In the genomic region with DNA sequence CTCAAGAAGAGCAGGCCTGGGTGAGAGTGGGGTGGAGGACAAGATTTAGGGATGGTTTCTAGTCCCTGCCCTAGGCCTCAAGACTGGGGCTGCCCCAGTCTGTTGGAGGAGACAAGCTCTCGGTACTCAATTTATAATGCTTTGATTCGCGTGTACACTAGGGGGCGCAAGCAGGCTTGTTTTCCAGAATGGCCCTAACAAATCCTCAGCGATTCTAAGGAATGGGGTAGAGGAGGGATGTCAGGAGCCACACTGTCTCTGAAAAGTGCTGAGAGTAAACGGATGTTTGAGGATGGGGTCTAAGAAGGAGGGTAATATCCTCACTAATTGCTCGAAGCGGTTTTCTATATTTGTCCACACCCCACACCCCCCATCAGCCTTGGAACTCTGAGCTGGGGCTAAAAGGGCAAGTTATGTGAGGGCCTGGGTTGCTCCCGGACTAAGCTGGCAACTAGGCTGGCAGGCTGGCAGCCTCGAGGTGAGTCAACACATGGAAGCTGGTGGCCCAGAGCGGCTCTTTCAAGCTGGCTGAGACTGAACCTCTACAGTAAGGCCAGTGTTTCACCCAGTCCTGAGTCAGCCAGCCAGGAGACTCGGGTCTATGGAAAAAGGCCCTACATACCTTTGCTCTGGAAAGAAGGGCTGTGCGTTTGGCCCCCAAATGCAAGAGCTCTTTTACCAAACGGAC, we compare ENCODE assay signal across 9 mouse cellular contexts.
DNase-seq lines count a peak whose midpoint lies in the region; ATAC-seq and TF ChIP-seq lines count a peak whose summit lies in the region.
"Had no signal": no experiment of that assay in that cellular context is flagged by ENCODE, and none has a peak within 500 bp of the region (broad histone marks: within the 10 kb centered on the region; RNA-seq: fewer than 3 reads in every experiment).

No protein-coding gene starts in this region.

- no peak for TF ChIP-seq POLR2A in testis, adult 2 months (IDR thresholded peaks at IDR 0.05; ENCODE audit: control insufficient read depth, low read depth, low read length)

- no peak overlapping the region for H3K4me3 ChIP-seq in forebrain, embryonic 11.5 days (ENCODE audit: low read depth, low read length)
- no peak overlapping the region for H3K4me3 ChIP-seq in heart, postnatal 0 days (ENCODE audit: low read depth, low read length)
- H3K4me3 ChIP-seq in liver, embryonic 14.5 days (ENCODE audit: insufficient read depth in 1 of 2, low read depth in 2 of 2, low read length in 2 of 2), result no peak overlapping the region
- no peak overlapping the region for H3K4me3 ChIP-seq in neural tube, embryonic 13.5 days
- peak overlapping the region; percentile 59 for H3K4me3 ChIP-seq in testis, adult 2 months (ENCODE audit: control insufficient read depth, low read depth, low read length)
- H3K4me3 ChIP-seq: heart, embryonic 13.5 days had no signal

- peak; percentile 91 for TF ChIP-seq CTCF in heart, postnatal 0 days (IDR thresholded peaks at IDR 0.05; ENCODE audit: low read depth)
- peak; percentile 80 for TF ChIP-seq CTCF in liver, embryonic 14.5 days (IDR thresholded peaks at IDR 0.05; ENCODE audit: low read depth)
- peak; percentile 65; the same call in 1 of the 2 replicates for TF ChIP-seq CTCF in testis, adult 2 months (IDR thresholded peaks at IDR 0.05; ENCODE audit: control insufficient read depth, insufficient read depth, insufficient replicate concordance, low read depth, low read length)

- peak; percentile 26 to 50 for DNase-seq in CD8-positive naive resting alpha-beta T cell, adult 2 months (ENCODE audit: low read depth in 2 of 2, low spot score in 2 of 2)
- peak; percentile 71 for DNase-seq in c-Kit-positive CD71-negative TER-119-negative erythroid progenitor cells, embryonic 14.5 days (ENCODE audit: low read depth)
- peak; percentile 92 for DNase-seq in forebrain, embryonic 11.5 days (ENCODE audit: low spot score)
- peak; percentile 83 for DNase-seq in heart, postnatal 0 days (ENCODE audit: low spot score)
- DNase-seq in kidney, postnatal 36 days, result peak; percentile 85 to 91
- DNase-seq in liver, embryonic 14.5 days (ENCODE audit: low read depth in 3 of 3, low spot score in 3 of 3), result peak; percentile 34 to 41 (median 40)

- H3K9ac ChIP-seq in forebrain, embryonic 11.5 days (ENCODE audit: low read length), result no peak overlapping the region
- no peak overlapping the region for H3K9ac ChIP-seq in heart, postnatal 0 days (replicated peaks; ENCODE audit: low read depth, low read length)
- no peak overlapping the region for H3K9ac ChIP-seq in liver, embryonic 14.5 days (replicated peaks)
- H3K9ac ChIP-seq in neural tube, embryonic 13.5 days, result no peak overlapping the region
- H3K9ac ChIP-seq: heart, embryonic 13.5 days had no signal

- H3K36me3 ChIP-seq in forebrain, embryonic 11.5 days (ENCODE audit: control insufficient read depth, insufficient read depth, low read length), result no peaks in the 10 kb centered on the region
- H3K36me3 ChIP-seq in heart, postnatal 0 days (replicated peaks; ENCODE audit: control insufficient read depth, insufficient read depth, low read length), result no peaks in the 10 kb centered on the region
- H3K36me3 ChIP-seq in liver, embryonic 14.5 days (replicated peaks; ENCODE audit: control insufficient read depth, insufficient read depth, low read depth), result no peaks in the 10 kb centered on the region
- H3K36me3 ChIP-seq in neural tube, embryonic 13.5 days, result no peaks in the 10 kb centered on the region
- no peaks in the 10 kb centered on the region for H3K36me3 ChIP-seq in testis, adult 2 months (ENCODE audit: control insufficient read depth, insufficient read depth, low read length)
- H3K36me3 ChIP-seq: heart, embryonic 13.5 days had no signal

- no peaks in the 10 kb centered on the region for H3K4me1 ChIP-seq in forebrain, embryonic 11.5 days (replicated peaks; ENCODE audit: control insufficient read depth, insufficient read depth, low read length)
- no peaks in the 10 kb centered on the region for H3K4me1 ChIP-seq in heart, postnatal 0 days (ENCODE audit: control insufficient read depth, insufficient read depth)
- H3K4me1 ChIP-seq in liver, embryonic 14.5 days (replicated peaks; ENCODE audit: control insufficient read depth in 2 of 2, insufficient read depth in 2 of 2, low read length in 1 of 2), result peaks cover 0 to 5% of the 10 kb centered on the region in 2 experiments; a peak in 1 of 4 replicates
- H3K4me1 ChIP-seq in neural tube, embryonic 13.5 days (replicated peaks), result peaks cover 7% of the 10 kb centered on the region; the same call in 1 of the 2 replicates
- H3K4me1 ChIP-seq in testis, adult 2 months (ENCODE audit: control insufficient read depth, insufficient read depth, low read length), result peaks cover 7% of the 10 kb centered on the region

- H3K27me3 ChIP-seq in forebrain, embryonic 11.5 days (ENCODE audit: control insufficient read depth, insufficient read depth, low read length), result no peaks in the 10 kb centered on the region
- no peaks in the 10 kb centered on the region for H3K27me3 ChIP-seq in heart, postnatal 0 days (ENCODE audit: control insufficient read depth, insufficient read depth, low read length)
- H3K27me3 ChIP-seq in liver, embryonic 14.5 days (ENCODE audit: control insufficient read depth, insufficient read depth, low read length), result no peaks in the 10 kb centered on the region
- H3K27me3 ChIP-seq in neural tube, embryonic 13.5 days, result no peaks in the 10 kb centered on the region
- no peaks in the 10 kb centered on the region for H3K27me3 ChIP-seq in testis, adult 2 months (ENCODE audit: control insufficient read depth, insufficient read depth, low read length)

- H3K9me3 ChIP-seq in forebrain, embryonic 11.5 days (ENCODE audit: control insufficient read depth, low read length), result no peaks in the 10 kb centered on the region
- H3K9me3 ChIP-seq in heart, postnatal 0 days (replicated peaks; ENCODE audit: control insufficient read depth, low read length), result no peaks in the 10 kb centered on the region
- no peaks in the 10 kb centered on the region for H3K9me3 ChIP-seq in liver, embryonic 14.5 days (ENCODE audit: control insufficient read depth, low read length)
- no peaks in the 10 kb centered on the region for H3K9me3 ChIP-seq in neural tube, embryonic 13.5 days
- H3K9me3 ChIP-seq: heart, embryonic 13.5 days had no signal

- WGBS in forebrain, embryonic 11.5 days, result 37% methylated on average over 14 of the region's 14 CpGs
- 23% methylated on average over 14 of the region's 14 CpGs for WGBS in heart, postnatal 0 days
- WGBS in liver, embryonic 14.5 days (ENCODE audit: insufficient replicate concordance), result 30% methylated on average over 14 of the region's 14 CpGs
- 41% methylated on average over 14 of the region's 14 CpGs for WGBS in neural tube, embryonic 13.5 days

- no peak overlapping the region for H3K4me2 ChIP-seq in forebrain, embryonic 11.5 days (ENCODE audit: low read depth, low read length, severe bottlenecking)
- H3K4me2 ChIP-seq in heart, postnatal 0 days (ENCODE audit: low read depth, low read length), result peak overlapping the region; percentile 9; the same call in 1 of the 2 replicates
- H3K4me2 ChIP-seq in liver, embryonic 14.5 days (ENCODE audit: low read depth), result no peak overlapping the region
- no peak overlapping the region for H3K4me2 ChIP-seq in neural tube, embryonic 13.5 days
- H3K4me2 ChIP-seq: heart, embryonic 13.5 days had no signal

- TF ChIP-seq EP300 in heart, postnatal 0 days (IDR thresholded peaks at IDR 0.05; ENCODE audit: low read depth), result no peak
- no peak for TF ChIP-seq EP300 in liver, embryonic 14.5 days (IDR thresholded peaks at IDR 0.05; ENCODE audit: low read depth)

- ATAC-seq in forebrain, embryonic 11.5 days (replicated peaks; ENCODE audit: low FRiP score), result peak; percentile 87
- peak; percentile 68 for ATAC-seq in heart, postnatal 0 days (ENCODE audit: insufficient read depth, low read depth)
- ATAC-seq in liver, embryonic 14.5 days (ENCODE audit: insufficient read depth), result peak; percentile 18; the same call in 1 of the 2 replicates
- ATAC-seq in neural tube, embryonic 13.5 days (ENCODE audit: low read depth), result peak; percentile 78

- H3K27ac ChIP-seq in forebrain, embryonic 11.5 days (ENCODE audit: low read depth, low read length), result no peak overlapping the region
- H3K27ac ChIP-seq in heart, postnatal 0 days (ENCODE audit: low read depth), result peak overlapping the region; percentile 75
- no peak overlapping the region for H3K27ac ChIP-seq in liver, embryonic 14.5 days
- H3K27ac ChIP-seq in neural tube, embryonic 13.5 days (replicated peaks), result no peak overlapping the region
- H3K27ac ChIP-seq in testis, adult 2 months (ENCODE audit: control insufficient read depth, insufficient read depth, low read depth, low read length), result no peak overlapping the region
- H3K27ac ChIP-seq: heart, embryonic 13.5 days had no signal

Comparison
In these comparisons a context has a peak if more than half of its experiments do, and no peak if none do; other contexts are left out.
1. DNase-seq: peak in every context shown above with its lines; median percentile 92 in forebrain, embryonic 11.5 days; 88 in kidney, postnatal 36 days; 83 in heart, postnatal 0 days; 71 in c-Kit-positive CD71-negative TER-119-negative erythroid progenitor cells, embryonic 14.5 days; 40 in liver, embryonic 14.5 days; 38 in CD8-positive naive resting alpha-beta T cell, adult 2 months.
2. ATAC-seq: peak in every context shown above with its lines; median percentile 87 in forebrain, embryonic 11.5 days; 78 in neural tube, embryonic 13.5 days; 68 in heart, postnatal 0 days; 18 in liver, embryonic 14.5 days.